8 mouse cellular contexts compared by ENCODE assay signal in the genomic region with DNA sequence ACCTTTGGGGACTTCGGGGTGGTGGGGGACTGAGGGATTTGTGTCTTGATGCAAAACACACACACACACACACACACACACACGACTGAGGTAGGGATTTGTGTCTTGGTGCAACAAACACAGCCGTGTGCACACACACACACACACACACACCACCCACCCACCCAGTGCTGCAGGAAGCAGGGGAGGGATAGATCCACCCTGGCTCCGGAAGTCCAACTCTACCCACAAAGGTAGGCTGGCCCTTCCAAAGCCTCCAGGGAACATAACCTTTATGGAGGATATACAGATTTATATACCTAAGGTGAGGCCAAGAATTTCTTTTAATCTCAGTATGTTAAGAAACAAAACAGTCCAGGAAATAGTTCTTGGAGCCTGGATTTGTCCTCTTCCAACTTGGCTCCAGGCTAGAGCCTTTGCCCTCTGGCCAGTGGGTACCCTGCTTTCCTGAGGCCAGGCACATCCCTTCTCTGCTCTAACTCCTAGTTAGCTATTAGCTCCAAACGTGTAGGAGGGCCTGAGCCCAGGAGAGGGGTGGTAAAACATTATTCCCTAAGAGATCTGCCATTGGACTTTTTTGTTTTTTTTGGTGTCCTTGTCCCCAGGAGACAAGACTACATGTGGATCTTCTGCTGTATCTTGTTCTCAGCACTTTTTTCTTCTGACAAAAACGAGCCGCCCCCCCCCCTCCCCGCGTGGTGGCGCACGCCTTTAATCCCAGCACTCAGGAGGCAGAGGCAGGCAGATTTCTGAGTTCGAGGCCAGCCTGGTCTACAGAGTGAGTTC. TPM values are rescaled to one million over a fixed set of nuclear protein-coding genes. Genes with fewer than 3 reads are reported as not detected.
A peak's percentile ranks its signal among the peaks of the same experiment; 100 is the strongest.
DNase-seq lines count a peak whose midpoint lies in the region; ATAC-seq and TF ChIP-seq lines count a peak whose summit lies in the region.

No protein-coding gene starts in this region.

- H3K9ac ChIP-seq in forebrain, embryonic 14.5 days (ENCODE audit: low read length): peak overlapping the region; percentile 92

- H3K36me3 ChIP-seq in thymus, adult 2 months (ENCODE audit: control insufficient read depth, insufficient read depth, low read length): peaks cover 7% of the 10 kb centered on the region; the same call in 1 of the 2 replicates
- peaks cover 40% of the 10 kb centered on the region for H3K36me3 ChIP-seq in forebrain, embryonic 14.5 days (ENCODE audit: control insufficient read depth, insufficient read depth, low read length)

- peak overlapping the region; percentile 65 for H3K27ac ChIP-seq in thymus, adult 2 months (ENCODE audit: control insufficient read depth, insufficient read depth, low read length)
- H3K27ac ChIP-seq in forebrain, embryonic 14.5 days (ENCODE audit: low read depth, low read length): peak overlapping the region; percentile 93
- no peak overlapping the region; the same call in 1 of the 2 replicates for H3K27ac ChIP-seq in olfactory bulb, adult 2 months (ENCODE audit: insufficient read depth, low read depth, low read length)

- H3K4me1 ChIP-seq in thymus, adult 2 months (replicated peaks; ENCODE audit: control insufficient read depth, insufficient read depth, low read length): peaks cover 38% of the 10 kb centered on the region
- peaks cover 16% of the 10 kb centered on the region for H3K4me1 ChIP-seq in forebrain, embryonic 14.5 days (ENCODE audit: control insufficient read depth, insufficient read depth, low read length)
- H3K4me1 ChIP-seq in olfactory bulb, adult 2 months (ENCODE audit: control insufficient read depth, insufficient read depth, low read length): peaks cover 37% of the 10 kb centered on the region

- peak overlapping the region; percentile 94 for H3K4me2 ChIP-seq in forebrain, embryonic 14.5 days (ENCODE audit: low read length)

- TF ChIP-seq CTCF in thymus, adult 2 months (IDR thresholded peaks at IDR 0.05; ENCODE audit: borderline replicate concordance, control insufficient read depth, extremely low read depth, insufficient read depth, low read length, poor library complexity): no peak
- TF ChIP-seq CTCF in olfactory bulb, adult 2 months (IDR thresholded peaks at IDR 0.05; ENCODE audit: insufficient read depth, low read depth, low read length): no peak

- DNase-seq in thymus, adult 2 months: no peak
- no peak for DNase-seq in thymus, postnatal 4 days
- no peak for DNase-seq in forebrain, embryonic 14.5 days (ENCODE audit: low spot score)
- peak; percentile 40 to 61 for DNase-seq in kidney, postnatal 4 days
- DNase-seq in B cell, adult 2 months: no peak
- no peak for DNase-seq in urinary bladder, postnatal 14 days (ENCODE audit: low spot score)
- DNase-seq in lung, postnatal 4 days: no peak

- H3K9me3 ChIP-seq in forebrain, embryonic 14.5 days (replicated peaks; ENCODE audit: control insufficient read depth, low read length): no peaks in the 10 kb centered on the region

- 46% methylated on average over 12 of the region's 12 CpGs for WGBS in thymus, adult 2 months
- 50% methylated on average over 12 of the region's 12 CpGs for WGBS in forebrain, embryonic 14.5 days
- whole genome bisulfite sequencing in olfactory bulb, adult 2 months: 39% methylated on average over 12 of the region's 12 CpGs

- H3K4me3 ChIP-seq in thymus, adult 2 months (ENCODE audit: control insufficient read depth, insufficient read depth, low read length): peak overlapping the region; percentile 71
- peak overlapping the region; percentile 83 for H3K4me3 ChIP-seq in forebrain, embryonic 14.5 days (ENCODE audit: low read depth, low read length)
- peak overlapping the region; percentile 79 for H3K4me3 ChIP-seq in olfactory bulb, adult 2 months (ENCODE audit: insufficient read depth, low read depth, low read length)

- no peaks in the 10 kb centered on the region for H3K27me3 ChIP-seq in thymus, adult 2 months (ENCODE audit: control insufficient read depth, insufficient read depth, low read length)
- no peaks in the 10 kb centered on the region for H3K27me3 ChIP-seq in forebrain, embryonic 14.5 days (replicated peaks; ENCODE audit: control insufficient read depth, insufficient read depth, low read length)

- ATAC-seq in forebrain, embryonic 14.5 days: no peak

- TF ChIP-seq POLR2A in thymus, adult 2 months (IDR thresholded peaks at IDR 0.05; ENCODE audit: control insufficient read depth, extremely low read depth, insufficient read depth, low read length, poor library complexity): 0 out of 2 replicates have a peak, but pooled peaks have one; percentile 45
- TF ChIP-seq POLR2A in olfactory bulb, adult 2 months (IDR thresholded peaks at IDR 0.05; ENCODE audit: insufficient read depth, low read depth, low read length): no peak

RNA-seq across cellular contexts. Expression of gene Ubald2, which starts 1.3 kb away (rescaled TPM):
- polyA plus RNA-seq in thymus, adult 2 months (2012; rRNA removed): 558 and 566 TPM in 2 replicates
- 95.5 and 100 TPM in 2 replicates for polyA plus RNA-seq in forebrain, embryonic 14.5 days (2014; fragmentation: Nextera tagmentation; extraction: Ambion mirVana)
- polyA plus RNA-seq in olfactory bulb, adult 2 months (2012; ENCODE audit: insufficient read depth, insufficient read length, low replicate concordance, missing spikeins): not detected in 2 replicates

RNA-seq across cellular contexts. Expression of gene Rnf157, which starts 22.3 kb away (rescaled TPM):
- 98.7 and 119 TPM in 2 replicates for polyA plus RNA-seq in thymus, adult 2 months (2012; rRNA removed)
- 16.3 and 21.5 TPM in 2 replicates for polyA plus RNA-seq in forebrain, embryonic 14.5 days (2014; fragmentation: Nextera tagmentation; extraction: Ambion mirVana)
- 199 TPM in 1 of 2 replicates, not detected in the other for polyA plus RNA-seq in olfactory bulb, adult 2 months (2012; ENCODE audit: insufficient read depth, insufficient read length, low replicate concordance, missing spikeins)

RNA-seq across cellular contexts. Expression of gene Qrich2, which starts 30.9 kb away (rescaled TPM):
- polyA plus RNA-seq in thymus, adult 2 months (2012; rRNA removed): 0.19 and 0.24 TPM in 2 replicates
- not detected in 2 replicates for polyA plus RNA-seq in forebrain, embryonic 14.5 days (2014; fragmentation: Nextera tagmentation; extraction: Ambion mirVana)
- polyA plus RNA-seq in olfactory bulb, adult 2 months (2012; ENCODE audit: insufficient read depth, insufficient read length, low replicate concordance, missing spikeins): not detected in 2 replicates

RNA-seq across cellular contexts. Expression of gene Prpsap1, which starts 58.8 kb away (rescaled TPM):
- polyA plus RNA-seq in thymus, adult 2 months (2012; rRNA removed): 86.0 and 132 TPM in 2 replicates
- polyA plus RNA-seq in forebrain, embryonic 14.5 days (2014; fragmentation: Nextera tagmentation; extraction: Ambion mirVana): 138 and 153 TPM in 2 replicates
- polyA plus RNA-seq in olfactory bulb, adult 2 months (2012; ENCODE audit: insufficient read depth, insufficient read length, low replicate concordance, missing spikeins): not detected in 2 replicates

Comparison
In these comparisons a context has a peak if more than half of its experiments do, and no peak if none do; other contexts are left out.
1. DNase-seq: peak in kidney, postnatal 4 days (2 of 2); none in thymus, adult 2 months (single experiment), thymus, postnatal 4 days (single experiment), forebrain, embryonic 14.5 days (single experiment), B cell, adult 2 months (0 of 2), urinary bladder, postnatal 14 days (single experiment) and lung, postnatal 4 days (0 of 2).
2. Peak in every context shown above with its lines, with median percentiles within 50 percentile points of each other: H3K4me3 ChIP-seq.